Mouse (Mus musculus) limb, embryonic 15.5 days (tissue): ENCODE measurements around the gene Dtwd1. TPM values are rescaled to one million over a fixed set of nuclear protein-coding genes. Genes with fewer than 3 reads are reported as not detected.
"Not testable (repeated sequence)": the region's sequence is repeated elsewhere in the genome, so short reads cannot be mapped to it uniquely, and the experiment has no call there.

ENCODE experiments used
- ATAC-seq: fragments of 200-750 bp; cut with Nextera tagmentation; 2 replicates; pipeline ENCODE4 v1.8.0; 2017; ENCODE audit warnings: low read depth, moderate TSS enrichment; ENCODE audit not compliant: insufficient number of reproducible peaks, low FRiP score, low TSS enrichment
- H3K27ac ChIP-seq: fragments of 300-500 bp; sonication (generic); 2 replicates; pipeline ENCODE4 v1.5.1; 2015; ENCODE audit warnings: moderate library complexity, mild to moderate bottlenecking, inconsistent platforms
- H3K27me3 ChIP-seq: fragments of 300-500 bp; sonication (generic); 2 replicates; pipeline ENCODE4 v1.6.1; 2015; ENCODE audit warnings: inconsistent platforms
- H3K36me3 ChIP-seq: fragments of 300-500 bp; sonication (generic); 2 replicates; pipeline ENCODE4 v1.6.1; 2015; ENCODE audit warnings: inconsistent platforms
- H3K4me1 ChIP-seq: fragments of 300-500 bp; sonication (generic); 2 replicates; pipeline ENCODE4 v1.6.1; 2015; ENCODE audit warnings: inconsistent platforms
- H3K4me2 ChIP-seq: fragments of 300-500 bp; sonication (generic); 2 replicates; pipeline ENCODE4 v1.6.1; 2015; ENCODE audit warnings: mild to moderate bottlenecking, inconsistent platforms
- H3K4me3 ChIP-seq: fragments of 300-500 bp; sonication (generic); 2 replicates; pipeline ENCODE4 v1.5.1; 2015; ENCODE audit warnings: mild to moderate bottlenecking, inconsistent platforms
- H3K9ac ChIP-seq: fragments of 300-500 bp; sonication (generic); 2 replicates; pipeline ENCODE4 v1.6.1; 2015; ENCODE audit warnings: inconsistent platforms
- H3K9me3 ChIP-seq: fragments of 300-500 bp; sonication (generic); 2 replicates; pipeline ENCODE4 v1.6.1; 2016; ENCODE audit warnings: inconsistent platforms
- WGBS: fragments of 180-500 bp; shearing (Covaris S2); methylation state at CpG from one replicate; pipeline ENCODE4 v1.1.7; 2015; 5-methylcytosine and 5-hydroxymethylcytosine counted together
- polyA plus RNA-seq: library from polyadenylated mRNA; unstranded; fragments of >200 nt; fragmentation: Nextera tagmentation; extraction: Ambion mirVana; gene quantifications from 2 replicates; pipeline ENCODE4 v1.2.1, GENCODE M21; 2015

Gene Dtwd1
- polyA plus RNA-seq, 1 experiment from 2014 or later: 25.9 TPM

DNA sequence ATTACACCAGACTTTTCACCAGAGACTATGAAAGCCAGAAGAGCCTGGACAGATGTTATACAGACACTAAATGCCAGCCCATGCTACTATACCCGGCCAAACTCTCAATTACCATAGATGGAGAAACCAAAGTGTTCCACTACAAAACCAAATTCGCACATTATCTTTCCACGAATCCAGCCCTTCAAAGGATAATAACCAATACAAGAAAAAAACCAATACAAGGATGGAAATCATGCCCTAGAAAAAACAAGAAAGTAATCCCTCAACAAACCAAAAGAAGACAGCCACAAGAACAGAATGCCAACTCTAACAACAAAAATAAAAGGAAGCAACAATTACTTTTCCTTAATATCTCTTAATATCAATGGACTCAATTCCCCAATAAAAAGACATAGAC is 62.9 kb downstream of the Dtwd1 start, which contains the start of gene Gm17555:
Gene Gm17555, plus strand, starts transcription at position 301 of the 400 bp plus-strand sequence.
- 84% methylated on average over 3 of the region's 3 CpGs for WGBS
- not testable (repeated sequence) for H3K27me3 ChIP-seq, H3K9me3 ChIP-seq, H3K9ac ChIP-seq, H3K27ac ChIP-seq, ATAC-seq, H3K36me3 ChIP-seq, H3K4me1 ChIP-seq, H3K4me2 ChIP-seq, H3K4me3 ChIP-seq

Other genes starting within 250 kb of the Dtwd1 start
- 18.1 and 19.5 TPM in 2 replicates for gene Fgf7, start 117.5 kb upstream of the Dtwd1 start, polyA plus RNA-seq
- gene Fam227b, start 137 bp upstream of the Dtwd1 start, polyA plus RNA-seq: not detected in 2 replicates
- not detected in 2 replicates for gene Gm17555, start 63.0 kb downstream of the Dtwd1 start, polyA plus RNA-seq